ENCODE assay signal across 19 mouse cellular contexts in genomic region chr8:123245543-123245942, GRCm38 (mm10).
"Had no signal": no experiment of that assay in that cellular context is flagged by ENCODE, and none has a peak within 500 bp of the region (broad histone marks: within the 10 kb centered on the region; RNA-seq: fewer than 3 reads in every experiment).

No protein-coding gene starts in this region.

- H3K4me1 ChIP-seq: lung, embryonic 15.5 days; midbrain, embryonic 10.5 days; midbrain, embryonic 13.5 days; midbrain, embryonic 15.5 days; neural tube, embryonic 13.5 days; neural tube, embryonic 15.5 days had no signal

- H3K9ac ChIP-seq: liver, embryonic 14.5 days; lung, embryonic 15.5 days; midbrain, embryonic 13.5 days; midbrain, embryonic 15.5 days; neural tube, embryonic 13.5 days; neural tube, embryonic 15.5 days had no signal

- H3K27ac ChIP-seq: liver, embryonic 14.5 days; lung, embryonic 15.5 days; midbrain, embryonic 10.5 days; midbrain, embryonic 13.5 days; midbrain, embryonic 15.5 days; neural tube, embryonic 13.5 days; neural tube, embryonic 15.5 days had no signal

- H3K4me2 ChIP-seq: lung, embryonic 15.5 days; midbrain, embryonic 13.5 days; midbrain, embryonic 15.5 days; neural tube, embryonic 13.5 days; neural tube, embryonic 15.5 days had no signal

- DNase-seq: lung, adult 2 months; lung, postnatal 14 days; retina, postnatal 1 day; right cerebral cortex, adult 18-20 months; right cerebral cortex, postnatal 25 days; right cerebral cortex, postnatal 4 days; spleen, adult 18-20 months; thymus, adult 2 months; thymus, postnatal 25 days; thymus, postnatal 4 days had no signal

- ATAC-seq: lung, postnatal 0 days; midbrain, embryonic 13.5 days; midbrain, embryonic 15.5 days had no signal

- H3K27me3 ChIP-seq: lung, embryonic 15.5 days; midbrain, embryonic 13.5 days; midbrain, embryonic 15.5 days; neural tube, embryonic 13.5 days; neural tube, embryonic 15.5 days had no signal

- H3K9me3 ChIP-seq: lung, embryonic 15.5 days; midbrain, embryonic 10.5 days; midbrain, embryonic 13.5 days; midbrain, embryonic 15.5 days; neural tube, embryonic 13.5 days; neural tube, embryonic 15.5 days had no signal

- H3K4me3 ChIP-seq: lung, embryonic 15.5 days; midbrain, embryonic 10.5 days; midbrain, embryonic 13.5 days; midbrain, embryonic 15.5 days; myocyte; neural tube, embryonic 13.5 days; neural tube, embryonic 15.5 days had no signal
